Mouse (Mus musculus) small intestine, adult 2 months (tissue): ENCODE measurements at regions not wholly inside any gene's neighbourhood (a gene's known extent, or its start where the extent isn't known, plus 50 kb on each side); places are given as distances from the start of the nearest gene placed in this dataset.

Experiments used
- H3K27ac ChIP-seq: fragments of 200-500 bp; 2 replicates; pipeline ENCODE4 v1.5.1; 2012; ENCODE audit warnings: low read depth, low read length, control low read depth, inconsistent platforms; ENCODE audit not compliant: insufficient read depth
- H3K27me3 ChIP-seq: fragments of 200-500 bp; 2 replicates; pipeline ENCODE4 v1.6.1; 2012; ENCODE audit warnings: mild to moderate bottlenecking, moderate library complexity, low read length, inconsistent platforms; ENCODE audit not compliant: control insufficient read depth, insufficient read depth
- H3K36me3 ChIP-seq: fragments of 200-500 bp; 2 replicates; pipeline ENCODE4 v1.6.1; 2012; ENCODE audit warnings: mild to moderate bottlenecking, low read length, control low read depth, inconsistent platforms; ENCODE audit not compliant: control insufficient read depth, insufficient read depth
- H3K4me1 ChIP-seq: fragments of 200-500 bp; 2 replicates; pipeline ENCODE4 v1.6.1; 2012; ENCODE audit warnings: low read length, inconsistent platforms, mixed read lengths; ENCODE audit not compliant: control insufficient read depth, insufficient read depth, insufficient read length
- H3K4me3 ChIP-seq: fragments of 200-500 bp; 2 replicates; pipeline ENCODE4 v1.5.1; 2012; ENCODE audit warnings: low read depth, mild to moderate bottlenecking, control low read depth, inconsistent platforms, low read length, moderate library complexity
- CTCF ChIP-seq: fragments of 200-500 bp; IDR thresholded peaks from 2 replicates; pipeline ENCODE4 v1.5.1; 2012; ENCODE audit warnings: low read depth, mild to moderate bottlenecking, control low read depth, inconsistent platforms, low read length, moderate library complexity, mixed read lengths; ENCODE audit not compliant: insufficient replicate concordance, insufficient read length; ENCODE audit errors: extremely low read depth
- POLR2A ChIP-seq: fragments of 200-500 bp; IDR thresholded peaks from 2 replicates; pipeline ENCODE4 v1.6.1; 2012; ENCODE audit warnings: low read depth, mild to moderate bottlenecking, control low read depth, inconsistent platforms, low read length, moderate library complexity
- WGBS: fragments of 180-500 bp; shearing (Covaris S2); methylation state at CpG from one replicate; pipeline ENCODE4 v1.1.7; 2018; 5-methylcytosine and 5-hydroxymethylcytosine counted together

GRCm38 (mm10) chr11:114251614-114252013 lies 184.8 kb upstream of the Sdk2 start:
- Histone ChIP-seq H3K36me3 (no peaks in the 10 kb centered on the region), H3K4me1 (no peaks in the 10 kb centered on the region), H3K27me3 (no peaks in the 10 kb centered on the region), H3K4me3 (no peak overlapping the region), H3K27ac (no peak overlapping the region)
- TF ChIP-seq POLR2A: no peak
- peak; percentile 60; the same call in 1 of the 2 replicates for TF ChIP-seq CTCF
- WGBS: 86% methylated on average over 7 of the region's 7 CpGs

- 68% methylated on average over 7 of the region's 7 CpGs for WGBS
- Histone ChIP-seq H3K4me3 (no peak overlapping the region), H3K27ac (no peak overlapping the region)
Measured at GRCm38 (mm10) chr11:114249215-114249614, 182.4 kb upstream of the Sdk2 start.

GRCm38 (mm10) chr11:114248261-114248898 lies 181.5 kb upstream of the Sdk2 start:
- no peak overlapping the region for H3K27ac ChIP-seq
- 56% methylated on average over 4 of the region's 4 CpGs for WGBS
- H3K4me1 ChIP-seq: no peaks in the 10 kb centered on the region
- H3K36me3 ChIP-seq: no peaks in the 10 kb centered on the region
- no peaks in the 10 kb centered on the region for H3K27me3 ChIP-seq
- H3K4me3 ChIP-seq: no peak overlapping the region
- no peak for TF ChIP-seq CTCF
- TF ChIP-seq POLR2A: no peak

More at GRCm38 (mm10) chr11:114249215-114249614, 182.4 kb upstream of the Sdk2 start:
- H3K4me1 ChIP-seq: no peaks in the 10 kb centered on the region
- H3K36me3 ChIP-seq: no peaks in the 10 kb centered on the region
- H3K27me3 ChIP-seq: no peaks in the 10 kb centered on the region
- TF ChIP-seq POLR2A (no peak), CTCF (no peak)

GRCm38 (mm10) chr11:114239311-114239803 lies 172.5 kb upstream of the Sdk2 start:
- Histone ChIP-seq H3K4me3 (no peak overlapping the region), H3K4me1 (no peaks in the 10 kb centered on the region), H3K27ac (no peak overlapping the region), H3K36me3 (no peaks in the 10 kb centered on the region), H3K27me3 (no peaks in the 10 kb centered on the region)
- 47% methylated on average over 8 of the region's 8 CpGs for WGBS
- TF ChIP-seq POLR2A (no peak), CTCF (no peak)

- no peaks in the 10 kb centered on the region for H3K27me3 ChIP-seq
- no peak overlapping the region for H3K27ac ChIP-seq
- no peak for TF ChIP-seq POLR2A
- no peak for TF ChIP-seq CTCF
- no peaks in the 10 kb centered on the region for H3K4me1 ChIP-seq
- no peak overlapping the region for H3K4me3 ChIP-seq
- WGBS: 75% methylated on average over 5 of the region's 5 CpGs
- no peaks in the 10 kb centered on the region for H3K36me3 ChIP-seq
Measured at GRCm38 (mm10) chr11:114238801-114239200, 172.0 kb upstream of the Sdk2 start.

- TF ChIP-seq CTCF (no peak), POLR2A (no peak)
- WGBS: 63% methylated on average over 8 of the region's 8 CpGs
- Histone ChIP-seq H3K4me1 (no peaks in the 10 kb centered on the region), H3K27me3 (no peaks in the 10 kb centered on the region), H3K4me3 (no peak overlapping the region), H3K36me3 (no peaks in the 10 kb centered on the region), H3K27ac (no peak overlapping the region)
Measured at GRCm38 (mm10) chr11:114238316-114238715, 171.5 kb upstream of the Sdk2 start.

- TF ChIP-seq CTCF: no peak
- no peak for TF ChIP-seq POLR2A
- Histone ChIP-seq H3K4me3 (no peak overlapping the region), H3K4me1 (no peaks in the 10 kb centered on the region)
Measured at GRCm38 (mm10) chr11:114234542-114234910, 167.7 kb upstream of the Sdk2 start.

More at GRCm38 (mm10) chr11:114234542-114234910, 167.7 kb upstream of the Sdk2 start:
- Histone ChIP-seq H3K36me3 (no peaks in the 10 kb centered on the region), H3K27me3 (no peaks in the 10 kb centered on the region), H3K27ac (no peak overlapping the region)
- WGBS: 69% methylated on average over 1 of the region's 1 CpGs
